20 mouse cellular contexts compared by ENCODE assay signal in genomic region chr13:111405956-111406355, GRCm38 (mm10).
"Had no signal": no experiment of that assay in that cellular context is flagged by ENCODE, and none has a peak within 500 bp of the region (broad histone marks: within the 10 kb centered on the region; RNA-seq: fewer than 3 reads in every experiment).

No protein-coding gene starts in this region.

- H3K27me3 ChIP-seq: liver, embryonic 15.5 days; lung, embryonic 15.5 days; midbrain, embryonic 13.5 days had no signal

- DNase-seq: kidney, adult 2 months; kidney, postnatal 25 days; liver; lung, adult 18-20 months; lung, postnatal 10 days; lung, postnatal 36 days; right cerebral cortex, adult 18-20 months; right cerebral cortex, postnatal 14 days; right cerebral cortex, postnatal 4 days; thymus, adult 18-20 months; thymus, postnatal 36 days had no signal

- H3K9me3 ChIP-seq: limb, embryonic 12.5 days; liver, embryonic 12.5 days; liver, embryonic 15.5 days; lung, embryonic 15.5 days; megakaryocyte, embryonic 14.5 days; midbrain, embryonic 10.5 days; midbrain, embryonic 13.5 days had no signal

- H3K9ac ChIP-seq: limb, embryonic 12.5 days; liver, embryonic 12.5 days; liver, embryonic 15.5 days; lung, embryonic 15.5 days; midbrain, embryonic 13.5 days had no signal

- H3K36me3 ChIP-seq: limb, embryonic 12.5 days; liver, embryonic 12.5 days; liver, embryonic 15.5 days; lung, embryonic 15.5 days; midbrain, embryonic 10.5 days; midbrain, embryonic 13.5 days had no signal

- ATAC-seq: intestine, postnatal 0 days; liver, embryonic 12.5 days; midbrain, embryonic 13.5 days had no signal

- H3K4me1 ChIP-seq: liver, embryonic 12.5 days; liver, embryonic 15.5 days; midbrain, embryonic 10.5 days had no signal

- H3K4me3 ChIP-seq: limb, embryonic 12.5 days; liver, embryonic 12.5 days; liver, embryonic 15.5 days; lung, embryonic 15.5 days; megakaryocyte, embryonic 14.5 days; midbrain, embryonic 10.5 days; midbrain, embryonic 13.5 days had no signal

- H3K27ac ChIP-seq: kidney, postnatal 0 days; limb, embryonic 12.5 days; liver, embryonic 12.5 days; liver, embryonic 15.5 days; midbrain, embryonic 10.5 days; midbrain, embryonic 13.5 days had no signal

- H3K4me2 ChIP-seq: limb, embryonic 12.5 days; liver, embryonic 12.5 days; liver, embryonic 15.5 days; lung, embryonic 15.5 days; midbrain, embryonic 13.5 days had no signal
